Mouse (Mus musculus) cortical plate, adult 2 months (tissue): ENCODE data around the gene Nat10.

ENCODE experiments used
- CTCF ChIP-seq: fragments of 200-500 bp; IDR thresholded peaks from 2 replicates; pipeline ENCODE4 v1.5.1; 2011; ENCODE audit warnings: mild to moderate bottlenecking, control low read depth, low read length; ENCODE audit not compliant: insufficient read depth; ENCODE audit errors: extremely low read depth
- POLR2A ChIP-seq: fragments of 200-500 bp; IDR thresholded peaks from 2 replicates; pipeline ENCODE4 v1.6.1; 2011; ENCODE audit warnings: mild to moderate bottlenecking, low read length, control low read depth; ENCODE audit not compliant: insufficient read depth; ENCODE audit errors: extremely low read depth

DNA sequence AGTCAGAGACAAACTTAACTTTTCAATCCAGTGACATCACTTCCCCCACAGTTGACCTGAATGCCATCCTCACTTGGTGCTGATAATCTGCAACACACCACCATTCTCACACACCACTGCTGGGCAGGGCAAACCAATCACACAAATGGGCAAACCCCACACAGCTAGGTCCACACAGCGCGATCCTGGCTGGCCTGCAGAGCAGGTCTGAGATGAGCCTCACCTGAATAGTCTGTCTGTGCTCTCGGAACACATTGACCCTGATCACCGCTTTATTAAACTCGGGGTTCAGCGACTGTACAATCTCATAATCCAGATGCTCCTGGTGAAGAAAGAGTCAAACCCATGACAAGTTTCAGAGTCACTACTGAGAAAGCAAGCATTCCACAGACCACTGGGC, 18.2 kb downstream of the Nat10 start:
- TF ChIP-seq POLR2A, result no peak
- no peak for TF ChIP-seq CTCF
